Mouse (Mus musculus) neural tube, embryonic 11.5 days (tissue): ENCODE measurements at regions not wholly inside any gene's neighbourhood (a gene's known extent, or its start where the extent isn't known, plus 50 kb on each side); places are given as distances from the start of the nearest gene placed in this dataset.
A peak's percentile ranks its signal among the peaks of the same experiment; 100 is the strongest.

Experiments used
- ATAC-seq: fragments of 200-750 bp; cut with Nextera tagmentation; 2 replicates; pipeline ENCODE4 v1.8.0; 2017; ENCODE audit warnings: moderate number of reproducible peaks, mild to moderate bottlenecking, moderate TSS enrichment, moderate library complexity; ENCODE audit not compliant: insufficient read depth, low FRiP score, low TSS enrichment
- DNase-seq: peaks from one replicate; pipeline ENCODE4 v3.0.0-alpha.2; 2015; ENCODE audit warnings: low spot score
- H3K27ac ChIP-seq: fragments of 300-500 bp; sonication (generic); 2 replicates; pipeline ENCODE4 v1.5.1; 2014; ENCODE audit warnings: low read depth, mild to moderate bottlenecking, low read length
- H3K27me3 ChIP-seq: fragments of 300-500 bp; sonication (generic); 2 replicates; pipeline ENCODE4 v1.6.1; 2014; ENCODE audit warnings: mild to moderate bottlenecking, low read length, mixed read lengths; ENCODE audit not compliant: control insufficient read depth, insufficient read depth
- H3K36me3 ChIP-seq: fragments of 300-500 bp; sonication (generic); 2 replicates; pipeline ENCODE4 v1.6.1; 2014; ENCODE audit warnings: mild to moderate bottlenecking, low read length, moderate library complexity, mixed read lengths; ENCODE audit not compliant: control insufficient read depth, insufficient read depth
- H3K4me1 ChIP-seq: fragments of 300-500 bp; sonication (generic); 2 replicates; pipeline ENCODE4 v1.6.1; 2014; ENCODE audit warnings: low read length, mixed read lengths; ENCODE audit not compliant: control insufficient read depth, insufficient read depth
- H3K4me2 ChIP-seq: fragments of 300-500 bp; sonication (generic); 2 replicates; pipeline ENCODE4 v1.6.1; 2014; ENCODE audit warnings: low read depth, mild to moderate bottlenecking, moderate library complexity
- H3K4me3 ChIP-seq: fragments of 300-500 bp; sonication (generic); 2 replicates; pipeline ENCODE4 v1.5.1; 2014; ENCODE audit warnings: low read depth, low read length
- H3K9ac ChIP-seq: fragments of 300-500 bp; sonication (generic); 2 replicates; pipeline ENCODE4 v1.6.1; 2014; ENCODE audit warnings: mild to moderate bottlenecking, low read length
- H3K9me3 ChIP-seq: fragments of 300-500 bp; sonication (generic); 2 replicates; pipeline ENCODE4 v1.6.1; 2016; ENCODE audit warnings: low read length; ENCODE audit not compliant: control insufficient read depth
- WGBS: fragments of 180-500 bp; shearing (Covaris S2); extraction: QIAGEN DNeasy Blood & Tissue Kit; methylation state at CpG from one replicate; pipeline ENCODE4 v1.1.7; 2014; 5-methylcytosine and 5-hydroxymethylcytosine counted together

DNA sequence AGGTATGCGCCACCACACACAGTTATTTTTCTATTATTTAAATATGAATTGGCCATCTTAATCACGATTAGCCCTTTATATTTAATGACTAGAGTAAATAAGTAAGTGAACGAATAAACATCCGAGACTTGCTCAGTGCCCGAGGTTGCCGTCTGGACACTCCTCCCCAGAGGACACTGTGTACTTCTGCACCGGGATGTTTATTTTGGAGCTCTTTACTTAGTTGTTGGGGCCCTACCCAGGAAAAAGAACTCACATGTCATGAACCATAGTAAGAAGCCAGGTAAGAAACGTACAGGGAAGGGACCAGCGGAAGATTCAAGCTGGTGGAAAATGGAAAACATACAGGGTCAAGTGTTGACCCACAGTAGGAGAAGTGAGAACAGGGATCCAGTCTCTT is 89.0 kb downstream of the Akr1d1 start:
- H3K36me3 ChIP-seq, result no peaks in the 10 kb centered on the region
- H3K4me2 ChIP-seq, result no peak overlapping the region
- 92% methylated on average over 9 of the region's 9 CpGs for WGBS
- no peak overlapping the region for H3K4me3 ChIP-seq
- DNase-seq (no peak), ATAC-seq (no peak)
- H3K27ac ChIP-seq, result no peak overlapping the region
- no peaks in the 10 kb centered on the region for H3K9me3 ChIP-seq
- no peaks in the 10 kb centered on the region for H3K4me1 ChIP-seq
- no peaks in the 10 kb centered on the region for H3K27me3 ChIP-seq
- no peak overlapping the region for H3K9ac ChIP-seq

DNA sequence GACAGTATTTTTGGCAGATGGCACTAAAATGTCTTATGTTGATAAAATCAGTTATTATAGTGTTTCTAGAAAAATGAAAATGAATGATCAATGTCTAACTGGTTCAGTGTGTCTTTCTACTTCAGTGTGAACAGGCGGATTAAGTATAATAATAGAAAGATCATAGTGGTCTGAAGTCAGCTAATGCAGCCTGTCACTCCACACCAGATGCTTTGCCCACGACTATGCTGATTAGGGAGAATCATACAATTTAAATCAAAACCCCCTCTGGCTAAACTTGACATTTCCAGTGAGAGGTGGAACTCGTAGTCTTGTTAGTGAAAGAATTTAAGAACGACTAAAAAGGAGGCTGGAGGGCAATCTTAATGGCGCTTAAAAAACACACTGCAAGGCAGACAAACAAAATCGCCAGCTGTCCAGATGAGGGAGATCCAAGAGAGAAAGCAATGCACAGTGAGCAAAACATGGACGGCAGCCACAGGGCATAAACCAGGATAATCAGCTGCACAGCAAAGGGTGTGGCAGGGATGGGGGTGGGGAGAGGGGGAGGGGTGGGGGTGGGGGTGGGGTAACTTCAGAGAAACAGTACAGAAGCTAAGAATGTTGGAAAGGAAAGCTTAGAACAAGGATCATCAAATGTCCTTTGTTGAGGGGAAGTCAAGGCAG is 91.5 kb downstream of the Akr1d1 start:
- no peaks in the 10 kb centered on the region for H3K4me1 ChIP-seq
- H3K9me3 ChIP-seq, result no peaks in the 10 kb centered on the region
- no peak overlapping the region for H3K9ac ChIP-seq
- no peak for DNase-seq
- no peaks in the 10 kb centered on the region for H3K27me3 ChIP-seq
- WGBS, result 59% methylated on average over 7 of the region's 7 CpGs
- no peak overlapping the region for H3K27ac ChIP-seq
- ATAC-seq, result no peak
- H3K36me3 ChIP-seq, result no peaks in the 10 kb centered on the region
- no peak overlapping the region for H3K4me3 ChIP-seq
- no peak overlapping the region for H3K4me2 ChIP-seq

DNA sequence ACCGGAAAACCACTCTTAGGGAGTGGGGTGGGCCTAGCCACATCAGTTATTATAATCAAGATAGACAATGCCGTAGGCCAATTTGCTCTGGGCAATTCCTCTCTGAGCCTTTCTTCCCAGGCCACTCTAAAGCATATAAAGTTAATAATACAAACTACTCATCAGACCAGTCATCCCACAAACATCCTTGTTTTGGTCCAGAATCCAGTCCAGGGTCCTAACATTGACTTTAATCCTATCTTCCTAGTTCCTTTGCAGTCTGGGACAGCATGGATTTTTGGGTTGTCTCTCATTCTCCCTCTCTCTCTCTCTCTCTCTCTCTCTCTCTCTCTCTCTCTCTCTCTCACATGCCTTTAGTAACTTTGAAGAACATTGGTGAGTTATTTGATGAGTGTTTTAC is 92.3 kb downstream of the Akr1d1 start:
- H3K4me2 ChIP-seq, result no peak overlapping the region
- no peak overlapping the region for H3K9ac ChIP-seq
- H3K27me3 ChIP-seq, result no peaks in the 10 kb centered on the region
- DNase-seq (no peak), ATAC-seq (no peak)
- no peak overlapping the region for H3K4me3 ChIP-seq
- WGBS, result 89% methylated on average over 2 of the region's 2 CpGs
- H3K27ac ChIP-seq, result no peak overlapping the region
- no peaks in the 10 kb centered on the region for H3K4me1 ChIP-seq
- H3K9me3 ChIP-seq, result no peaks in the 10 kb centered on the region
- no peaks in the 10 kb centered on the region for H3K36me3 ChIP-seq

DNA sequence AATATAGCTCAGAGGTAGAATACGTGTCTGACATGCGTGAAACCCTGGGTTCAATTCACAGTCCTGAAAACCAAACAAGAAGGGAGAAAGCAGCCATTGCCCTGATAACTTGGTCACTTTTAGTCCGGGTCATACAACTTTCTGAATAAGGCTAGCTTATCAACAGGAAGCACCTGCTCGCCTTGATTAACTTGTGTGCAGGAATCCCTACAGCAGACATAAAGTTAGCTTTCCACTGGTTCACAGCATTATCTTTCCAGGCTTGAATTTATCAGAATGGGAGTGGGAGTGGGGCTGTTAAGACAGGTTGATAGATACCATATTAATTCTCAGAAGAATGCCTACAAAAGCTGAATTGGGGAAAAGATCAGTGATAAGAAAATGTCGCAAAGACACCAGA is 97.2 kb downstream of the Akr1d1 start:
- Histone ChIP-seq H3K9me3 (no peaks in the 10 kb centered on the region), H3K36me3 (no peaks in the 10 kb centered on the region), H3K9ac (no peak overlapping the region), H3K4me3 (no peak overlapping the region), H3K4me2 (no peak overlapping the region), H3K4me1 (no peaks in the 10 kb centered on the region), H3K27me3 (no peaks in the 10 kb centered on the region), H3K27ac (no peak overlapping the region)
- WGBS, result 86% methylated on average over 5 of the region's 5 CpGs
- DNase-seq (no peak), ATAC-seq (no peak)

DNA sequence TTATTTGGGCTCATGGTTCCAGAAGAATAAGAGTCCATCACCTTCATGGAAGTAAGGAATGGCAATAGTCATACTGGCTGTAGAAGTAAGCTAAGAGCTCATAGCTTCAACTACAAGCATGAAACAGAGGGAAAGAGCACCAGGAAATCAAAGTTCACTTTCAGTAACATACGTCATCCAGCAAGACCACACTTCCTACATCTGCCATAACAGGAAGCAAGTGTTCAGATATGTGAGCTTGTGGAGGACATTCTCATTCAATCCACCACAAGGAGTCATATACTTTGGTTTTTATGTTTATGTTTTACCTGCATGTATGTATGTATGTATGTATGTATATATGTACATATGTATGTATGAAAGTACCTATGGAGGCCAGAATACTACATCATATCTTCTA is 104.0 kb downstream of the Akr1d1 start:
- no peaks in the 10 kb centered on the region for H3K4me1 ChIP-seq
- no peak overlapping the region for H3K4me3 ChIP-seq
- no peak for DNase-seq
- H3K9ac ChIP-seq, result no peak overlapping the region
- no peak for ATAC-seq
- H3K36me3 ChIP-seq, result no peaks in the 10 kb centered on the region
- no peaks in the 10 kb centered on the region for H3K9me3 ChIP-seq
- H3K4me2 ChIP-seq, result no peak overlapping the region
- WGBS, result 94% methylated on average over 1 of the region's 1 CpGs
- H3K27me3 ChIP-seq, result no peaks in the 10 kb centered on the region
- no peak overlapping the region for H3K27ac ChIP-seq

DNA sequence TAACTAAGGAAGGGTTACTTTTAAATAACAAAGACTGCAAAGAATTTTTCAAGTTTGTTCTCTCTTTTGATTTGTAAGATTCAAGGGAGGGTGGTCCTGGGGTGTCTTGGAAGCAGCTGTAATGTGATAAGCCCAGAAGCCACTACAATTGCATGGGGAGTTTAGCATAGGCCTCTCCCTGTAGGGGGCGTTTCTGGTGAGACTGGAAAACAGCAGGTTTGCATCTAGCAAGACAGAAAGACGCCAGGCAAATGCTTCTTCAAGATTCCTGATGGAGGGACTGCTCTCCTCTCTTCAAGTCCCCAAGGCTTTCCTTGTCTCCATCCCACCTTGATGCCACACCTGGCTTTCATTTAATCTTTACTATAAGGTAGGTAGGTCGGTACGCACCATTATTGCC is 112.1 kb downstream of the Akr1d1 start:
- peaks cover 14% of the 10 kb centered on the region; the same call in 1 of the 2 replicates for H3K4me1 ChIP-seq
- no peak overlapping the region for H3K4me2 ChIP-seq
- H3K27ac ChIP-seq, result peak overlapping the region; percentile 5; the same call in 1 of the 2 replicates
- no peaks in the 10 kb centered on the region for H3K36me3 ChIP-seq
- no peaks in the 10 kb centered on the region for H3K27me3 ChIP-seq
- ATAC-seq (no peak), DNase-seq (peak; percentile 25)
- no peak overlapping the region for H3K9ac ChIP-seq
- no peaks in the 10 kb centered on the region for H3K9me3 ChIP-seq
- WGBS, result 29% methylated on average over 4 of the region's 4 CpGs
- H3K4me3 ChIP-seq, result no peak overlapping the region

DNA sequence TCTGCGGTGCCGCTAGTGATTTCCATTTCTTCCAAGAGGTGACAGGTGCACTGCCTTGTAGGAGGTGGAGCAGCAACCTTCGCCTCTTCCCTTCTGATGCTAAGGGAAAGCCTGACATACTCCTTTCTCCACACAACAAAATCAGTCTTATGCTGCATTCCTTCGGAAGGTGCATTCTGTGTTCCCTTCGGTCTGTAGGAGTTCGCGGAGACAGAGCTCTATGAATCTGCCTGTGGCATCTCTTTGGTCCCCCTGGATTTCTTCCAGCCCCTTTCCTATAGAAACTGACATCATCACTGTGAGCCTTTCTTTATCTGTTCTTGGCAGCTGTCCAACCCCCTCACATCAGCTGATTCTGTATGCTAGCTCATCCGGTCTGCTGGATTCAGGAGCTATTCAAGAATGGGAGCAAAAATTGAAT is 112.7 kb downstream of the Akr1d1 start:
- 33% methylated on average over 8 of the region's 8 CpGs for WGBS
- no peaks in the 10 kb centered on the region for H3K36me3 ChIP-seq
- H3K4me3 ChIP-seq, result no peak overlapping the region
- H3K9me3 ChIP-seq, result no peaks in the 10 kb centered on the region
- no peak overlapping the region for H3K4me2 ChIP-seq
- H3K9ac ChIP-seq, result no peak overlapping the region
- H3K27me3 ChIP-seq, result no peaks in the 10 kb centered on the region
- peaks cover 14% of the 10 kb centered on the region; the same call in 1 of the 2 replicates for H3K4me1 ChIP-seq
- DNase-seq (peak; percentile 78), ATAC-seq (peak; percentile 74)
- H3K27ac ChIP-seq, result peak overlapping the region; percentile 5; the same call in 1 of the 2 replicates

DNA sequence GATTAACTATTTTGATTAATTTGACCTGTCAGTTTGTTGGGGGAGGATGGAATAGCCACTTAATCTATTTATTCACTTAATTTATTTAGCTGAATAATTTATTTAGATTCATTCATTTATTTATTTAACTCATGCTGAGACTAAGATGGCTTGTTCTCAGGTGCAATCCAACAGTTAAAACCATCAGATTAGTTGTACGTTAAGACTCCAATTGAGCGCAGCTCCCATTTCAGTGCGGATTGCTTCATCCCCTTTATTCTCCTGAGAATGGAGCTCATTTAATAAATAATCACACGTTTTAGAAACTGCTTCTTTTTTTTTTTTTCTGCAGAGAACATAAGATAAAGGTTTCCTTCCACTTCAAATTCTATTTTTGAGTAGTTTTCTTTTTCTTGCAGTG is 113.2 kb downstream of the Akr1d1 start:
- H3K36me3 ChIP-seq, result no peaks in the 10 kb centered on the region
- H3K4me3 ChIP-seq, result no peak overlapping the region
- H3K9ac ChIP-seq, result no peak overlapping the region
- H3K27ac ChIP-seq, result peak overlapping the region; percentile 80; the same call in 1 of the 2 replicates
- no peaks in the 10 kb centered on the region for H3K27me3 ChIP-seq
- WGBS, result 53% methylated on average over 4 of the region's 4 CpGs
- no peak overlapping the region for H3K4me2 ChIP-seq
- ATAC-seq, result peak; percentile 49
- peaks cover 14% of the 10 kb centered on the region; the same call in 1 of the 2 replicates for H3K4me1 ChIP-seq
- DNase-seq, result no peak
- no peaks in the 10 kb centered on the region for H3K9me3 ChIP-seq

DNA sequence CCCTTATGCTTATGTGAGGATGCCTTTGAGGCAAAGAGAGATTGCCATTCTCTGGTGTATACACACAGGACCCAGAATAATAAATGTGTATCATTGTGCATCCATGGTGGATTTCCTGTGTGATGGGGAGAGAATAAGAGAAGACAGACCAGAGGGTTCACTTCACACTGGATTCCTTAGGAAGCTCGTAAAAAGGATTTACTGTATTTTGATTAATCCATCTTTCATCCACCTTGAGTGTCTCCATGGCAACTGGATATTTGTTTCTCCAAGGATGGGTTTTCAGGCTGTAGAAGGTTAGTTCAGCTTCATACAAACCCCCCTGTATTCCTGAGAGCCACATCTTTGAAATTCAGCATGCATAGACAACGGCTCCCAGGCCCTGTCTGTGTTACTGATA is 113.7 kb downstream of the Akr1d1 start:
- ATAC-seq (peak; percentile 45; the same call in 1 of the 2 replicates), DNase-seq (peak; percentile 35)
- Histone ChIP-seq H3K4me3 (no peak overlapping the region), H3K9ac (no peak overlapping the region), H3K36me3 (no peaks in the 10 kb centered on the region), H3K9me3 (no peaks in the 10 kb centered on the region), H3K27me3 (no peaks in the 10 kb centered on the region), H3K4me2 (no peak overlapping the region), H3K27ac (peak overlapping the region; percentile 80), H3K4me1 (peaks cover 14% of the 10 kb centered on the region; the same call in 1 of the 2 replicates)
- WGBS, result 36% methylated on average over 2 of the region's 2 CpGs
